Mouse (Mus musculus) heart, embryonic 13.5 days (tissue): ENCODE data around the gene Akr1b3. TPM values are rescaled to one million over a fixed set of nuclear protein-coding genes. Genes with fewer than 3 reads are reported as not detected.
"Not testable (repeated sequence)": the region's sequence is repeated elsewhere in the genome, so short reads cannot be mapped to it uniquely, and the experiment has no call there.

Experiments used
- ATAC-seq: fragments of 200-750 bp; cut with Nextera tagmentation; 2 replicates; pipeline ENCODE4 v1.8.0; 2017; ENCODE audit warnings: moderate TSS enrichment; ENCODE audit not compliant: insufficient number of reproducible peaks, low FRiP score, low TSS enrichment; ENCODE audit errors: extremely low read depth
- H3K27ac ChIP-seq: fragments of 300-500 bp; sonication (generic); replicated peaks from 2 replicates; pipeline ENCODE4 v1.5.1; 2015; ENCODE audit warnings: moderate library complexity, mild to moderate bottlenecking, inconsistent platforms
- H3K27me3 ChIP-seq: fragments of 300-500 bp; sonication (generic); replicated peaks from 2 replicates; pipeline ENCODE4 v1.6.1; 2015; ENCODE audit warnings: mild to moderate bottlenecking, inconsistent platforms
- H3K36me3 ChIP-seq: fragments of 300-500 bp; sonication (generic); 2 replicates; pipeline ENCODE4 v1.6.1; 2015; ENCODE audit warnings: mild to moderate bottlenecking, inconsistent platforms
- H3K4me1 ChIP-seq: fragments of 300-500 bp; sonication (generic); 2 replicates; pipeline ENCODE4 v1.6.1; 2015; ENCODE audit warnings: inconsistent platforms
- H3K4me2 ChIP-seq: fragments of 300-500 bp; sonication (generic); 2 replicates; pipeline ENCODE4 v1.6.1; 2015; ENCODE audit warnings: inconsistent platforms, mild to moderate bottlenecking, moderate library complexity
- H3K4me3 ChIP-seq: fragments of 300-500 bp; sonication (generic); 2 replicates; pipeline ENCODE4 v1.5.1; 2015; ENCODE audit warnings: moderate library complexity, mild to moderate bottlenecking, inconsistent platforms
- H3K9ac ChIP-seq: fragments of 300-500 bp; sonication (generic); 2 replicates; pipeline ENCODE4 v1.6.1; 2015; ENCODE audit warnings: inconsistent platforms, mild to moderate bottlenecking, moderate library complexity
- H3K9me3 ChIP-seq: fragments of 300-500 bp; sonication (generic); 2 replicates; pipeline ENCODE4 v1.6.1; 2016; ENCODE audit warnings: inconsistent platforms
- WGBS: fragments of 180-500 bp; shearing (Covaris S2); methylation state at CpG from one replicate; pipeline ENCODE4 v1.1.7; 2015; ENCODE audit warnings: mixed read lengths; 5-methylcytosine and 5-hydroxymethylcytosine counted together
- polyA plus RNA-seq: library from polyadenylated mRNA; unstranded; fragments of >200 nt; fragmentation: Nextera tagmentation; extraction: Ambion mirVana; gene quantifications from 2 replicates; pipeline ENCODE4 v1.2.1, GENCODE M21; 2015

The Akr1b3 gene
- 176 and 192 TPM in 2 replicates for polyA plus RNA-seq

DNA sequence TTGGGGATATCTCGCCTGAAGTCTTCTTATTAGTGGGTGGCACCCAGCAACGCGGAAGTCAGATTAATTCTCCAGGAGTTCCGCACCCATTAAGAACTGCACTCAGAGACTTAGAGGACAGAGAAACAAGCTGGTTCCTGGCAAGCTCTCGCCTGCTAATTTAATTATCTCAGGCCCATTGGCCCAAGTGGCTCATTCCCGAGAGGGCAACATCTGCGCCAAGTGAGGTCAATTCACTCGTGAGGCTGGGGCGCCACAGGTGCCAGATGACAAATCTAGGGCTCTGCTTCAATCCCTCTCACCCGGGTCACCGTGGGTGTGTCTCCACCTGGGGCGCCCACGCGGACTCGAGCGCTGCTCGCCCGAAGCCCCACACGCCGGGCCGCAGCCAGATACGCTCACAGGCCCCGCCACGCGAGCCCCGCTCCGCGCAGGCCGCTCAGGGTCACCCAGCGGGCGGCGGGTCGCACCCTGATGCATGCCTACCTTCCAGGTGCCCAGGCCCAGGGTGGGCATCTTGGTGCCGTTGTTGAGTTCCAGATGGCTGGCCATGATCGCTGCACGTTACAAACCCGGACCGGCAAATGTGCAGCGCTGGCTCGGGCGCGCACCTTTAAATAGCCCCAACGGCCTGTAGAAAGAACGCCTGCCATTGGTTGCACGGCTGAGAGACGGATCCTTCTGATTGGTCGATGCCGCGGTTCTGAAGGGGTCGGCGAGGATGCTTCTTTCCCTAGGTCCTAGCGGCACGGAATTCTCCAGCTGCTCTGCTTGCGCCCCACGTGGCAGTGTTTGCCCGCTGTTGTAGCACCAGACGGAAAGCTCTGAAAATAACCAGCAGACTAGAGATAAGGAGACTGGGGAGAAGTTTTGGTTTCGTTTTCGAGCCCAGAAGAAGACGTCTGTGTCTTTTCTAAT lies at the start of gene Akr1b3:
Akr1b3 (minus strand) TSS at position 625 of the 918 bp plus-strand sequence.
- H3K4me1 ChIP-seq, result peaks cover 35% of the 10 kb centered on the region
- peak within 1 kb of the TSS; percentile 90 for H3K9ac ChIP-seq
- H3K36me3 ChIP-seq, result peaks cover 3% of the 10 kb centered on the region
- H3K27me3 ChIP-seq, result no peaks in the 10 kb centered on the region
- H3K27ac ChIP-seq, result peak within 1 kb of the TSS; percentile 90
- peak within 1 kb of the TSS; percentile 82 for H3K4me3 ChIP-seq
- H3K9me3 ChIP-seq, result peaks cover 2% of the 10 kb centered on the region; the same call in 1 of the 2 replicates
- H3K4me2 ChIP-seq, result peak within 1 kb of the TSS; percentile 78
- ATAC-seq, result peak; percentile 96
- WGBS, result under 1% methylated on average over 60 of the region's 60 CpGs

DNA sequence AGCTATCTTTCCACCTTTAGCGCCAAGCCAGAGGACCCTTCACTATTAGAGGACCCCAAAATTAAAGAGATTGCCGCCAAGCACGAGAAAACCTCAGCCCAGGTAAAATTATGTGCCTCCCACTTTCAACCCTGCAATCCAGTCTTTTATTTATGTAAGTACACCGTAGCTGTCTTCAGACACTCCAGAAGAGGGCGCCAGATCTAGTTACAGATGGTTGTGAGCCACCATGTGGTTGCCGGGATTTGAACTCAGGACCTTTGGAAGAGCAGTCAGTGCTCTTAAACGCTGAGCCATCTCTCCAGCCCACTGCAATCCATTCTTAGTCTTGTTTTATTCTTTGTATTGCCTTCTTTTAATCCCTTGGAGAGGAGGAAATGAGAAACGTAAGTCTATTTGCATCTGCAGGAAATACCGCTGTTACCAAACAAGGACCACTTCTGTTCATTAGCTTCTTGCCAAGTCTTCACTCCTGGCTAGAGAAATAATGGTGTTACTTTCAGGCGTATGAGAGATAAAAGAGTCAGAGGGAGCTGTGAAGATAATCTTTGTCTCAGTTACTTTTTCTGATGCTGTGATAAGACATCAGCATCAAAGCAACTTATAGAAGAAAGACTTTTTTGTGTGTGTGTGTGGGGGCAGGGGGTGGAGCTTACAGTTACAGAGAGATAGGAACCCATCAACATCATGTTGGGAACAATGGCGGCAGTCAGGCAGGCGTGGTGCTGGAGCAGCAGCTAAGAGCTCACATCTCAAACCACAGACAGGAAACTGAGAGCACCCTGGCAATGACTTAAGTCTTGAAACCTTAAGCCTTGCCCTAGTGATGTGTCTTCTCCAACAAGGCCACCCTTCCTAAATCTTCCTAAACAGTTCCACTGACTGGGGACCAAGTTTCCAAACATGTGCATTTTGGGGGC lies 47.2 kb upstream of the Akr1b3 start:
- 77% methylated on average over 12 of the region's 12 CpGs for WGBS
- no peak for ATAC-seq
- H3K4me1 ChIP-seq, result peaks cover 3% of the 10 kb centered on the region; the same call in 1 of the 2 replicates

DNA sequence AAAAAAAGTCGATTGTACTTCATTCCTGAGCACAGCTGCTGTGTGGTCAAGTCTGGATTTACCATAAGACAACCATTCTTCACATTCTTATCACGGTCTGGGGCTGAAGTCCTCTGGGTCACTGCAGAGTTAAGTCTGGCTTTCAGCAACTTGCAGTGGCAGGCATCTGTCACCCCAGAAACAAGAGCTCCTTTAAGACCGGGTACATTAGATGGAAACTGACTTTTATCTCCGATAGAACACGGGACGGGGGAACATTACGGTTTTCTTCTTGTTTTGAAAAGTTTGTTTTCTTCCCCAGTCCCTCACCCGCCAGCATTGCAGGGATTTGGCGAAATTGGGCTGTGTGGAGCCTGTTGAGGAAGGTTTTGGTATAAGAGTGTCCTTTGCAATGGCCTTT lies 38.6 kb upstream of the Akr1b3 start:
- Histone ChIP-seq H3K9ac (no peak overlapping the region), H3K27me3 (no peaks in the 10 kb centered on the region), H3K9me3 (no peaks in the 10 kb centered on the region), H3K36me3 (no peaks in the 10 kb centered on the region), H3K27ac (no peak overlapping the region), H3K4me3 (no peak overlapping the region), H3K4me2 (no peak overlapping the region), H3K4me1 (peaks cover 30% of the 10 kb centered on the region)
- WGBS, result 59% methylated on average over 9 of the region's 9 CpGs
- ATAC-seq, result no peak

More for the DNA sequence above, 47.2 kb upstream of the Akr1b3 start:
- Histone ChIP-seq H3K27me3 (no peaks in the 10 kb centered on the region), H3K36me3 (peaks cover 11% of the 10 kb centered on the region; the same call in 1 of the 2 replicates), H3K4me2 (no peak overlapping the region), H3K9me3 (no peaks in the 10 kb centered on the region), H3K27ac (no peak overlapping the region), H3K4me3 (no peak overlapping the region), H3K9ac (no peak overlapping the region)

DNA sequence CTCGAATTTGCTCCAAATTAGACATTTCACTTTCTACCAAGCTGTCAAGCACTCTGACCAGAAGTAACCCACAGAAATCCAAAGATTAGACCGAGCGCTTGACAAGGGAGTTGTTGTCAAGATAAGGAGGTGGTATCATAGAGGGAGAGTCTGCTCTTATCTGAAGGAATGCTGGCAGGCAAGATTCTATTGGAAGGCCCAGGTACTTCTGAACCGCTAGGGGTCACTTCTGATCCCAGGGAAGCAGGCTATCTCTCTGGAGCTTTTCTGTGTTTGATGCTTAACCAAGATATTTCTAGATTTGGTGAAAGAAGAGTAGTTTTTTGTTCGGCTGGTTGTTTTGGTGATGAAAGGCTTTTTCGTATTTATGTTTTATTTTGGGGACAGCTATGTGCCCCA lies 38.1 kb upstream of the Akr1b3 start:
- Histone ChIP-seq H3K4me1 (peaks cover 30% of the 10 kb centered on the region), H3K27me3 (no peaks in the 10 kb centered on the region), H3K9ac (no peak overlapping the region), H3K9me3 (no peaks in the 10 kb centered on the region), H3K4me2 (no peak overlapping the region), H3K4me3 (no peak overlapping the region), H3K27ac (peak overlapping the region; percentile 40; the same call in 1 of the 2 replicates), H3K36me3 (no peaks in the 10 kb centered on the region)
- no peak for ATAC-seq
- WGBS, result 30% methylated on average over 6 of the region's 6 CpGs

DNA sequence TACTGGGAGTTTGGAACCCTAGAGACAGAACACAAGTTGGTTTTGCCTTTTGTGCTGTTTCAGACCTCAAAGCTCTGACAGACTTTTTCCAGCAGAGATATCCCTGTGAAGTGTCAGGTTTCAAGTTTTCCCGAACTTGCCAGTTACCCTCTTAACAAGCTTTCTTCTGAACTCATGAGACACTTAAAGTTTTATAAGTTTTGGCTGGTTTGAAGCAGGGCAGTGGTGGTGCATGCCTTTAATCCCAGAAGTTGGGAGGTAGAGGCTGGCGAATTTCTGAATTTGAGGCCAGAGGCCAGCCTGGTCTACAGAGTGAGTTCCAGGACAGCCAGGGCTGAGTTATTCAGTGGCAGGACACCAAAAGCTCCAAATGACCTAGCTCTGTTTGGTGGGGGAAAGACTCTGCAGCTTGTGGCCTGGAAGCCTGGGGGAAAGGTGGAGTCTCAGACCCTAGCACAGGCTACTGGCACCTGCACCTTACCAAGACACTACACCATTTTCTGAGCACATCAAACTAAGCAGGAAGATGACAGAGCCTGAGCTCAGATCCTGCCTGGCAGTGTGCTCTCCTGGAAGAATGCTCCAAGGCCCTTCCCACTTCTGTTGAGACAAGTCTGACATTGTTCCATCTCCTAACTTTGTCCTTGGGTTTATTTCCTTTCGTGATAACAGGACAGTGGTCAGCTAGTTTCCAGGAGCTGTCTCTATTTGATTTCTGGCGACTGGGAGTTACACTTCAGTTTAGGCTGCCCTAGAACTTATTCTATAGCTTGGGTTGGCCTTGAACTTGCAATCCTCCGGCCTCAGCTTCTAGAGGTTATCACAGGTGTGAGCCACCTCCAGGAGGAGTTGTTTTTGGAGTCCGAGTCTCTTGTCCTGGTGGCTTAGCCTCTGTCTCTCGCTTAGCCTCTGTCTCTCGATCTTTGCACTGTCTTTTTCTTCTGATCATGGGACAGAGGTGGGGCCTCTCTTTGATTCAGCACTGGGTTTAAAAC lies 37.4 kb upstream of the Akr1b3 start:
- H3K27me3 ChIP-seq, result no peaks in the 10 kb centered on the region
- H3K9me3 ChIP-seq, result no peaks in the 10 kb centered on the region
- H3K9ac ChIP-seq, result peak overlapping the region; percentile 64; the same call in 1 of the 2 replicates
- H3K4me1 ChIP-seq, result peaks cover 30% of the 10 kb centered on the region
- ATAC-seq, result no peak
- H3K4me3 ChIP-seq, result peak overlapping the region; percentile 44
- WGBS, result 49% methylated on average over 8 of the region's 8 CpGs
- peak overlapping the region; percentile 68 for H3K4me2 ChIP-seq
- H3K27ac ChIP-seq, result peak overlapping the region; percentile 79
- H3K36me3 ChIP-seq, result no peaks in the 10 kb centered on the region

DNA sequence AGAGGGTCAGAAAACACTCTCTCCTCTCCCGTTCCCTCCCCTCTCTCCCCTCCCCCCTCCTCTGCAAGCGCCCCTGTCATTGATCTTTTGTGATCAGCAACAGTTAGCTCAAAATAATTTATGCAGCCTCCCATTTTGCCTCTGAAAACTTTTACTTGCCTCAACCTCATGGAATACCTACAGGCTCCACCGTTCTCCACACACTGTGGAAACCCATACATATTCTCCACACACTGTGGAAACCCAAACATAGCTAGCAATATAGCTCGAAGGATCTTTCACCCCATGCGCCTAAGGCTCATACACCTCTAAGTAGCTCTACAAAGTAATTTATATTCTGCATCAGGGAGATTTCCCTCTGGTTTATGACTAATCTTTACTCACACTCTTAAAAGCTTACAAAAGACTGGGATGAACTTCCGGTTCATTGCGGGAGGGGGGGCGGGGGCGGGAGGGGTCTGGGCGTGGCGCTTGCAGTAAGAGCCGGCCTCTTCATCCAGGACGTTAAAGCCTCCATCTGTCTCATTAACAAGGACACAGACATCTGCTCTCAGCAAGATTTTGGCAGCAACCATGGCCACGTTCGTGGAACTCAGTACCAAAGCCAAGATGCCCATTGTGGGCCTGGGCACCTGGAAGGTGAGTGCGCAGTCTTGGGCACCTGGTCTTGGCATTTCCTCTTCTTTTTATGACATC lies 36.5 kb upstream of the Akr1b3 start, which contains the start of gene Akr1b8:
Akr1b8 (plus strand) TSS at position 462 of the 696 bp plus-strand sequence.
- Histone ChIP-seq H3K4me2 (peak within 1 kb of the TSS; percentile 68), H3K9ac (peak within 1 kb of the TSS; percentile 64), H3K4me3 (peak within 1 kb of the TSS; percentile 44), H3K9me3 (no peaks in the 10 kb centered on the region), H3K27ac (peak within 1 kb of the TSS; percentile 79), H3K27me3 (no peaks in the 10 kb centered on the region), H3K4me1 (peaks cover 30% of the 10 kb centered on the region), H3K36me3 (no peaks in the 10 kb centered on the region)
- 15% methylated on average over 16 of the region's 16 CpGs for WGBS
- no peak for ATAC-seq

DNA sequence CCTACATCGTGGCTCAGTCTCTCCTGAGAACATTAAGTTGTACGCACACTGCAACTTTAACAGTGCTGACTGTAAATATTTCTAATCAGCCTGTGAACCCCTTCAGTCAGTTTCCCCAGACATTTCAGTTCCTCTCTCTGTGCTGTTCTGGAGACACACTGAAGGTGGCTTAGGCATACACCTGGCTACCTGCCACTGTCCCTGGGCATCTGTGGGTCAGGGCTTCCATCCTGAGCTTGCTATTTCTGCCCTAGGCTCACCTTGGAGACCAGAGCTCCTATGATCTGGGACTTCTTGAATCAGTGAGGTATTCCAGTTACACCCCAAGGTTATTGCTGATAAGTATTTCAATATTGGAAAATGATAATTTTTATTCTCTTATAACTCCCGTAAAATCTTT lies 35.1 kb upstream of the Akr1b3 start:
- Histone ChIP-seq H3K9me3 (no peaks in the 10 kb centered on the region), H3K27ac (no peak overlapping the region), H3K27me3 (no peaks in the 10 kb centered on the region), H3K4me1 (peaks cover 30% of the 10 kb centered on the region), H3K36me3 (no peaks in the 10 kb centered on the region), H3K4me2 (no peak overlapping the region), H3K9ac (no peak overlapping the region), H3K4me3 (no peak overlapping the region)
- ATAC-seq, result no peak
- WGBS, result 86% methylated on average over 3 of the region's 3 CpGs

DNA sequence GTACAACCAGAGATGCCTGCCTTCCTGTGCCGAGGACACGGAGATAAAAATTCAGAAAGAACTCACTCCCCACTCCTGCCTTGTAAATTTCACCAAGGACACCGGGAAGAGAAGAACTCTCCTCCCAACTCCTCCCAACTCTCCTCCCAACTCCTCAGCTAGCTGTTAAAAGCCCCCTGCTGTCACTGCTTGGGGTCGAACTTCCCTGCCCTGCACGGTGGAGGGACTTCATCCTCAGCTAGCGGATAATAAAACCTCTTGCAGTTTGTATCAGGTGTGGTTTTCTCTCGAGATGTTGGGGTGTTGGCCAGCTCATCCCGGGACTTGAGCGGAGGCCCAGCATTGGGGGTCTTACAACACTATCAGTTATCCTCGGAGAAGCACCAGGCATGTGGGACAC lies 34.2 kb upstream of the Akr1b3 start:
- H3K9ac ChIP-seq, H3K4me3 ChIP-seq, H3K36me3 ChIP-seq, H3K27ac ChIP-seq, H3K9me3 ChIP-seq, H3K4me2 ChIP-seq, H3K27me3 ChIP-seq, ATAC-seq: not testable (repeated sequence)
- 25% methylated on average over 10 of the region's 10 CpGs for WGBS
- peaks cover 30% of the 10 kb centered on the region for H3K4me1 ChIP-seq

DNA sequence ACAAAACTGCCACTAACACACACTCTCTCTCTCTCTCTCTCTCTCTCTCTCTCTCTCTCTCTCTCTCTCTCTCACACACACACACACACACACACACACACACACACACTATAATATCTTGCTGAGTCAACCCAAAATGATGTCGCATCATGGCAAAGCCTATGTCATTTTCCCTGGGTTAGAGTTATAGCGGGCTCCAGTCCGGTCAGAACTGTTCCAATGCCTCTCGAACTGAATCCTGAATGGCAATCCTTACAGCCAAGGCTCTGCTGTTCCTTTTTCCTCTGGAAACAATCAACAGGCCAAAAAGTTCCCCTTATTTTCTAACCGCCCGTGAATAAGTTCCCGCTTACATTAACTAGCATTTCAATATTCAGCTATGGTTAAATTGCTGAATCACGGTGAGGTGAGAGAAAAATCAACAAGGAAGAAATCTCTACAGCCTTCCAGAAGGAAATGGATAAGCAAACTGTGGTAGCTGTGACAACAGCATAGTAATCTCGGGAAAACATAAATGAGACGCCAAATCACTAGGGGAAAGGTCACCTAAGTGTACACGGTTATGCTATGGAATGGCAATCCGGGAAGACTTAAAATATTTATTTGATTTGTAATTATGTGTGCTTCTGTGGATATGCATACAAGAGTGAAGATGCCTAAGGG lies 32.9 kb upstream of the Akr1b3 start:
- H3K4me3 ChIP-seq, result no peak overlapping the region
- no peak overlapping the region for H3K27ac ChIP-seq
- H3K27me3 ChIP-seq, result no peaks in the 10 kb centered on the region
- no peak overlapping the region for H3K4me2 ChIP-seq
- H3K9ac ChIP-seq, result no peak overlapping the region
- no peaks in the 10 kb centered on the region for H3K9me3 ChIP-seq
- 70% methylated on average over 12 of the region's 12 CpGs for WGBS
- ATAC-seq, result no peak
- no peaks in the 10 kb centered on the region for H3K36me3 ChIP-seq
- peaks cover 34% of the 10 kb centered on the region for H3K4me1 ChIP-seq
